Mouse (Mus musculus): ENCODE measurements around the gene Slc44a5.

The Slc44a5 gene

GRCm38 (mm10) chr3:154165882-154166281, 192.6 kb downstream of the Slc44a5 start:
- no peak for DNase-seq (ENCODE audit: low read depth, low spot score)

DNA sequence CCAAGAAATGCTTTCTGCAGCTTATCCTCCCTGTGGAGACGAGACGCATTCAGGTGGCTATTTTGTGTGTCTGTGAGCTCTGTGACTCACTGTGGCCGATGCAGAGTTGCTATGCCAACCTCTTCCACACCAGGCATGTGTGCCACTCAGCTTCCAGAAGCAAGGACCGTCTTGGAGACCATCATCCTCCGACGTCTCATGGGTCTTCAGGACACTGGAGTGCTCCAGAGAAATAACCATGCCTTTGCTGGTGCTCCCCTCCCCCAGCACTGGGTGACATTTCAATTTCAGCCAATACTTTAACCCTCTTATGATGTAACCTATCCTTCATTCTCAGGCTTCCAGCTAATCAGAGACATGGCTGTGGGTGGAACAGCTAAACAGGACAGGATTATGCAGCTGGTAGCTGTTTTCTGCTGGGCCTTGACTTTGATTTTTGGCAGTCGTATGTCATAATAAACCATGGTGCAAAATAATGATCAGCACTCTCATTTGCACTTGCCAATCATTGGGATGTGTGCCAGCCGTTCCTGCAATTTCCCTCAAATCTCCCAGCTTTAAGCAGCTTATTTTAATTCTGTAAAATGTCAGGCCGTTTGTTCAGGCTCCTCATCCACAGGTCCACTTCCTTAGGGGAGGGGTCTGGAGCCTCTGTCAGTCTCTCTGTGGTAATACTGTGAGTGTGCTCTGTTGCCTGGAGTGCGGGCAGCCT, 198.8 kb downstream of the Slc44a5 start:
- peak; percentile 48 for DNase-seq (ENCODE audit: low read depth, low spot score)

DNA sequence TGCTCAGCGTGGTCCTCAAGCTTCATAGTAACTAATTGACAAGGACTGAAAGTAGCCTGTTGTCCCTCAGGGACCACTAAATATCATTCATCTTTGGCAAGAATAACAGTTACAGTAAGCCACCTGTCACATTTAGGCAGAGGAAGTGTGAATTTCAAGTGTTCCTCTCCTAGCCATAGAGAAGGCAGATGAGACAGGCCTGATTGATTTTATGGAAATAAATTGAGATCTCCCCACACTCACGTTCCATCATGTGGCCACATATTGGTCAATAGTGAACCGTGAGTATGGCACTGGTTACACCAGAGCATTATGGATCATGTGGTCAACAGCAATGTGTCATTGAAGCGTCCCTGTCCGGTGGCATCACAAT, 199.3 kb downstream of the Slc44a5 start:
- DNase-seq (ENCODE audit: low read depth, low spot score), result no peak

- DNase-seq (ENCODE audit: low read depth, low spot score), result no peak
Measured at GRCm38 (mm10) chr3:154173556-154173955, 200.3 kb downstream of the Slc44a5 start.

DNA sequence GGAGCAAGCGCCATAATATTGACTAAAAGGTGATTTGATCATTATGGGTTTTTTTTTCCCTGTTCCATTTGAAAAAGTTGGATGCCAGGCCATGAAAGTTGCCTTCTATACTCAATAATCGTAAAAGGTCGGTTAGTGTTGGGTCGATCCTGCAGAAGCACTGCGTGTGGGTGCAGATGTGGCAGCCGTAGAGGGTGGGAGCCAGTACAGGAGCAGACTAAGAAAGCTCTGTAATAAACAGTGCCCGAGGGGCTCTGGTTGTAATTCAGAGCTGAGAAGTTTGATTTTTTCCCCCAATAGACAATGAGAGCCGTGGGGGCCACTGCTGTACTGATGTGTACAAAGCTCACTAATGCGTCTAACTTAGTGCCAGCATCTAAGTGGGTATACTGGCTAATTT, 200.8 kb downstream of the Slc44a5 start:
- no peak for DNase-seq (ENCODE audit: low read depth, low spot score)

DNA sequence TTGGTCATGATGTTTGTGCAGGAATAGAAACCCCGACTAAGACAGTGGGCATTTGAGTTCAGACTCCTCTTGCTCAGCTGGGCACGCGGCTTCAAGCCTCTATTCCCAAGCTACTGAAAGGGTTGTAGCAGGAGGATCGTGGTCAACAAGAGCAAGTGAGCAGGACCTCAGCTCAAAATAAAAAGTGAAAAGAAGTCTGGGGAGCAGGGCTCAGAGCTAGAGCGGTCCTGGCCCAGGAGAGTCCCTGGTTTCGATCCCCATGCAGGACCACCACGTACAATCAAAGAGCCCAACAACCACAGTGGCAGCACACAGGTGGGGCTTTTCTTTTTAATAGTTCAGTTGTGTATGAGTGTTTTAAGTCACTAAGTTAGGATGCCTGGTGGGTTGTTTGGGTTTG, 201.5 kb downstream of the Slc44a5 start:
- no peak for DNase-seq (ENCODE audit: low read depth, low spot score)

GRCm38 (mm10) chr3:154177665-154178305, 204.5 kb downstream of the Slc44a5 start:
- DNase-seq (ENCODE audit: low read depth, low spot score), result no peak

GRCm38 (mm10) chr3:154179423-154179920, 206.2 kb downstream of the Slc44a5 start:
- no peak for DNase-seq (ENCODE audit: low read depth, low spot score)

DNA sequence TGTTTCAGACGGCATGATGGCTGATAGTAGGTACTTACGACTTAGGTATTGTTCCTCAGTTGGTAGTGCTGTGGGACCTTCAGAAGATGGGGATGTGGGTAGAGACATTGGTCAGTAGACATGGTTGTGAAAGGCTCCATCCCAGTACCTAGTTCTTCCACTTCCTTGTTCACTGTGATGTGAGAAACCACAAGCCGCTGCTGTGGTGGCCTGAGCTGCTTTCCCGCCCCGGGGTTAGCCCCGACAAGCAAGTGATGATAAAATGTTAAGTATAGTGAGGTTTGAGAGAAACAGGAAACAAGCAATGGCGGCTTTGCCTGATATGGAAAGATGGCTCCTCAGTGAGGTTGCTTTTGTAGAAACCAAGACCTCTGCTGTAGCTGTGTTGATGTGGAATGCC, 209.8 kb downstream of the Slc44a5 start:
- no peak for DNase-seq (ENCODE audit: low read depth, low spot score)

- no peak for DNase-seq (ENCODE audit: low read depth, low spot score)
Measured at GRCm38 (mm10) chr3:154183957-154184356, 210.7 kb downstream of the Slc44a5 start.

DNA sequence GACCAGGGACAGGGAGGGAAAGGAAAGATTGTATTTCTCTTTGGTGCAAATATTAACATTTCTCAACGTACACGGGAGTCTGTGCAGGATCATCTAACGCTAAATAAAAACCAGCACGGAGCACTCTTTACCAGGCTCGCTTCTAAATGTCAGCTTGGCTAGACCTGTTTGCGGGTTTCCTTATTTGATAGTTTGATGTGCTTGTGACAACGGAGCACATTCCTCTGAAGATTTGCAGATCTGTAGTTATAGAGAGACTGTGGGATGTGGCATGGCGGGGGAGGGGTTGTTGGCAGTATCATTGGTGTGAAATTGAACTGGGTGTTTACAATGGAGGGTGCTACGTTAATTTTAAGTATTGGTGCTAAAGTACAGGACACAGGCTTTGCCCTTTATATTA, 215.4 kb downstream of the Slc44a5 start:
- DNase-seq (ENCODE audit: low read depth, low spot score), result no peak

DNA sequence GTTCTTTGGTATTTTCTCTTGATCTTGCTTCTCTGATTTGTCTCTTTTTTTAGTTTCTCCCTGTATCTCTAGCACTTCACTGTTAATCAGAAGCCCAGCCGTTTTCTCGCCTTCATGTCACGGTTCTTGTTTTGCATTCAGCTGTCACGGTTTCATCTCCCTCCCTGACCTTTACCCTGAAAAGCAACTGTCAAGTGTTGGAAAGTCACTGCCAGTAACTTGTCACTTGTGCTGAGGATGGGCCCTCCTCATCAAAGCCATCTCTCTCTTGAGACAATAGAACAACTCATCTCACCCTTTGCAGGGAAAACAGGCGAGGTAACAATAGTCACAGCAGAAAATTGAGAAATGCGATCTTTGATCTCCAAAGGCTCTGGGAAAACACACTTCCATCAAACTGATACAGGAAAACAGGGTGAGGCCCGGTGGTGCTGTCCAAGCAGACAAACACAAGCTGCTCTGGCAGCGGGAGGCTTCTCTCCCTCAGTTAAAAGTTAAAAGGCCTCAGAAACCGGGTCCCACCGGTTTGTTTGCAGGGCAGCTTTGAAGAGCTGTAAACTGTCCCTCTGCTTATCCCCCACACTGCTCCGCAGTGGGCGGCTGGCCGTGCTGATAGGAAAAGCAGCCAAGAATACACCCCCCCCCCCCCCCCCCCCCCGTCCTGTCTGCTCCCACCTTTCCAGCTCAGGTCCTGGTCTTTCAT, 219.2 kb downstream of the Slc44a5 start:
- DNase-seq (ENCODE audit: low read depth, low spot score), result no peak

- DNase-seq (ENCODE audit: low read depth, low spot score), result no peak
Measured at GRCm38 (mm10) chr3:154193189-154193840, 220.1 kb downstream of the Slc44a5 start.

- DNase-seq (ENCODE audit: low read depth, low spot score), result no peak
Measured at GRCm38 (mm10) chr3:154200422-154200828, 227.2 kb downstream of the Slc44a5 start.

DNA sequence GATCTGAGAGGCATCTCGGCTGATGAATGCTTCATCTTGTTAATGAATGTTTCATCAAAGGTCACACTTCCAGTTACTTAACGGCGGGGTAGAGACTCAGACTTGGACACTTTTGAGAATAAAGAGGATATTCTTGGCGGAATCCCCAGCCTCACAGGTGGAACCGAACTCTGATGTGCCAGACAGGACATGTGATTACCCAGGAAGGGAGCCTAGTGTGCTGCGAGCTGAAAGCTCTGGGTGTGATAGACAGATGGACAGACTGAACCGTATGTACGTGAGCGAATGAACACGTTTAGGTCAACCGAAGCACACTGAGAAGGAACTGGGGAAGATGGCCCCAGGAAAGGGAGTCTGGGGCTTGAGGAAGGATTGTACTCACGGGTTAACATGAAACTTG, 228.6 kb downstream of the Slc44a5 start:
- no peak for DNase-seq (ENCODE audit: low read depth, low spot score)

GRCm38 (mm10) chr3:154202383-154202782, 229.1 kb downstream of the Slc44a5 start:
- no peak for DNase-seq (ENCODE audit: low read depth, low spot score)

- DNase-seq (ENCODE audit: low read depth, low spot score), result no peak
Measured at GRCm38 (mm10) chr3:154208479-154208878, 235.2 kb downstream of the Slc44a5 start.

DNA sequence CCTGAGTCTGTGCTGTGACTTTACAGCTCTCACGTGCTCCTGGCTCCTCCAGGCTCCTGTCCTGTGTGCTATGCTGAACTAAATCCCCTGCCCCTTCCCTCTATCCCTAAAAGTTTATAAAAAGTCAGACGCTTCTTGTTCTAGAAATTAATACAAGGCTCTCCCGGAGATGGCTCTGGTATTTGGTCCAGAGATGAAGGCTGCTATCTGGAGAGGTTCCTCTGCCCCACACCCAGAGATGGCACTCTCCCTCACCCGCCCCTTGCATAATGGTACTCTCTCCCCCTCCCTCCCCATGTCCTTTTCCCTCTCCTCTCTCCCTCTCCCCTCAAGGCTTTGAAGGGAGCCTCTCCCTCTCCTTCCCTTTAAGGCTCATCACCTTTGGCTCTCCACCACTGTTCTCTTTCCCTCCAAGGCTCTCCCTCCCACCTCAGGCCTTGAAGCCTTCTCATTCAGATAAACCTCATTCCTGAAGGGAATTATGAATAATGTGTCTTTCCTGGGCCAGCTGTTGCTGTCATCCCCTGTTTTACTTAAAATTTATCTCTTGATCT, 236.0 kb downstream of the Slc44a5 start:
- no peak for DNase-seq (ENCODE audit: low read depth, low spot score)

- DNase-seq (ENCODE audit: low read depth, low spot score), result no peak
Measured at GRCm38 (mm10) chr3:154209776-154210430, 236.7 kb downstream of the Slc44a5 start.

- no peak for DNase-seq (ENCODE audit: low read depth, low spot score)
Measured at GRCm38 (mm10) chr3:154210431-154211055, 237.3 kb downstream of the Slc44a5 start.

DNA sequence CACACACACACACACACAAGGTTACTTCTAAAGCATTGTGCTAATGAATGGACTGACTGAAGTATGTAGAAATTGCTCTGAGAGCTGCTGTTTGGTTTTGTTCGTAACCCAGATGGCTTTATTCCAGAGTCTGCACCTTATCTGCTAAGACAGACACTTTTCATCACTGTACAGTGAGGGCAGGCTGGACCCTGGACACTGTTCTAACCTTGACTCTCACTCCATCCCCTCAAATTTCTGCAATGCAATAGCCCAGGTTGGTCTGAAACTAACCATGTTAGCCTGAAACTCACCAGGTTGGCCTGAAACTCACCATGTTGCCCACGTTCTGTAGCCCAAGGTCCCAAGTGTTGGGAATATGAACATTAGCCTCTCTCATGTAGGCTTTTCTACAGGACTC, 239.3 kb downstream of the Slc44a5 start:
- DNase-seq (ENCODE audit: low read depth, low spot score), result no peak
